Comparison of ENCODE assay signal across 11 mouse cellular contexts in the genomic region with DNA sequence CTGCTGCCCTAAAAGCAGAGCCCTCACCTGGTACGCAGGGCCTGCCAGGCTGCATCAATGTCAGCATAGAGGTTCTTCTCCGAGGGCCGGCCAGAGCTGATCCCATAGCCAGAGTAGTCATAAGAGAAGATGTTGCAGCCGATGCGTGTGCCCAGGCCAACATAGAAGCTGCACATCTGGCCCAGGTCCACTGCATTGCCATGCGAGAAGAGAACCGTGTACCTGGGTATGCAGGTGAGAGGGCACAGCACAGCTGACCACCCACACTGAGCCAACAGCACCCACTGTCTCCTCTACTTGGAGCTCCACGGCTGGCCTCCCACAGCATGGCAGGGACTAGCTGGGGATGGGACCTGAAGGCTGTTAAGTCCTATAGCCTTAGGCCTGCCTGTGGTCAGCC. TPM values are rescaled to one million over a fixed set of nuclear protein-coding genes. Genes with fewer than 3 reads are reported as not detected.
DNase-seq lines count a peak whose midpoint lies in the region; ATAC-seq and TF ChIP-seq lines count a peak whose summit lies in the region.
"Had no signal": no experiment of that assay in that cellular context is flagged by ENCODE, and none has a peak within 500 bp of the region (broad histone marks: within the 10 kb centered on the region; RNA-seq: fewer than 3 reads in every experiment).

No protein-coding gene starts in this region.

- H3K27ac ChIP-seq in heart, embryonic 12.5 days (ENCODE audit: poor library complexity, severe bottlenecking): no peak overlapping the region
- H3K27ac ChIP-seq in liver, embryonic 12.5 days: 0 out of 2 replicates have a peak overlapping the region, but pooled peaks have one; percentile 67
- no peak overlapping the region for H3K27ac ChIP-seq in liver, postnatal 0 days (ENCODE audit: low read depth)
- H3K27ac ChIP-seq in embryonic facial prominence, embryonic 15.5 days (replicated peaks): no peak overlapping the region
- H3K27ac ChIP-seq in limb, embryonic 15.5 days: no peak overlapping the region; the same call in 1 of the 2 replicates
- H3K27ac ChIP-seq: macrophage had no signal

- TF ChIP-seq CTCF in liver, postnatal 0 days (IDR thresholded peaks at IDR 0.05; ENCODE audit: low read depth): no peak

- peak overlapping the region; percentile 27 for H3K4me2 ChIP-seq in heart, embryonic 12.5 days
- H3K4me2 ChIP-seq in liver, embryonic 12.5 days: no peak overlapping the region
- H3K4me2 ChIP-seq in liver, postnatal 0 days (ENCODE audit: low read depth, low read length): no peak overlapping the region
- 0 out of 2 replicates have a peak overlapping the region, but pooled peaks have one; percentile 3 for H3K4me2 ChIP-seq in embryonic facial prominence, embryonic 15.5 days (replicated peaks)
- no peak overlapping the region for H3K4me2 ChIP-seq in limb, embryonic 15.5 days

- WGBS in heart, embryonic 12.5 days: 93% methylated on average over 8 of the region's 8 CpGs
- WGBS in liver, embryonic 12.5 days (ENCODE audit: insufficient replicate concordance): 86% methylated on average over 8 of the region's 8 CpGs
- WGBS in liver, postnatal 0 days (ENCODE audit: insufficient replicate concordance): 88% methylated on average over 8 of the region's 8 CpGs
- WGBS in embryonic facial prominence, embryonic 15.5 days: 92% methylated on average over 8 of the region's 8 CpGs
- WGBS in limb, embryonic 15.5 days: 92% methylated on average over 8 of the region's 8 CpGs

- H3K36me3 ChIP-seq in heart, embryonic 12.5 days: peaks cover 53% of the 10 kb centered on the region
- peaks cover 60% of the 10 kb centered on the region for H3K36me3 ChIP-seq in liver, embryonic 12.5 days
- H3K36me3 ChIP-seq in liver, postnatal 0 days (replicated peaks; ENCODE audit: insufficient read depth, low read length): peaks cover 8% of the 10 kb centered on the region
- H3K36me3 ChIP-seq in embryonic facial prominence, embryonic 15.5 days: peaks cover 33% of the 10 kb centered on the region
- peaks cover 45% of the 10 kb centered on the region for H3K36me3 ChIP-seq in limb, embryonic 15.5 days

- H3K4me1 ChIP-seq in heart, embryonic 12.5 days (replicated peaks): peaks cover 52% of the 10 kb centered on the region
- H3K4me1 ChIP-seq in liver, embryonic 12.5 days: peaks cover 61% of the 10 kb centered on the region
- peaks cover 40% of the 10 kb centered on the region for H3K4me1 ChIP-seq in liver, postnatal 0 days (ENCODE audit: insufficient read depth)
- H3K4me1 ChIP-seq in embryonic facial prominence, embryonic 15.5 days: peaks cover 43% of the 10 kb centered on the region
- H3K4me1 ChIP-seq in limb, embryonic 15.5 days: peaks cover 49% of the 10 kb centered on the region

- H3K9me3 ChIP-seq in heart, embryonic 12.5 days (replicated peaks): no peaks in the 10 kb centered on the region
- no peaks in the 10 kb centered on the region for H3K9me3 ChIP-seq in liver, embryonic 12.5 days (replicated peaks)
- no peaks in the 10 kb centered on the region for H3K9me3 ChIP-seq in liver, postnatal 0 days (ENCODE audit: low read length)
- no peaks in the 10 kb centered on the region for H3K9me3 ChIP-seq in embryonic facial prominence, embryonic 15.5 days (replicated peaks)
- no peaks in the 10 kb centered on the region for H3K9me3 ChIP-seq in limb, embryonic 15.5 days

- H3K27me3 ChIP-seq in heart, embryonic 12.5 days (replicated peaks): no peaks in the 10 kb centered on the region
- H3K27me3 ChIP-seq in liver, embryonic 12.5 days (replicated peaks): no peaks in the 10 kb centered on the region
- no peaks in the 10 kb centered on the region for H3K27me3 ChIP-seq in liver, postnatal 0 days (ENCODE audit: insufficient read depth, low read length)
- no peaks in the 10 kb centered on the region for H3K27me3 ChIP-seq in embryonic facial prominence, embryonic 15.5 days
- H3K27me3 ChIP-seq in limb, embryonic 15.5 days: no peaks in the 10 kb centered on the region

- no peak for DNase-seq in heart, postnatal 4 days
- no peak for DNase-seq in liver, postnatal 0 days
- DNase-seq in cerebellum, adult 8-10 months: no peak
- no peak for DNase-seq in adrenal gland, postnatal 36 days
- DNase-seq: layer of hippocampus, postnatal 36 days had no signal

- TF ChIP-seq EP300 in liver, postnatal 0 days (IDR thresholded peaks at IDR 0.05; ENCODE audit: low read depth): no peak

- peak overlapping the region; percentile 25 for H3K9ac ChIP-seq in heart, embryonic 12.5 days
- H3K9ac ChIP-seq in liver, embryonic 12.5 days: no peak overlapping the region
- H3K9ac ChIP-seq in liver, postnatal 0 days (replicated peaks): no peak overlapping the region
- no peak overlapping the region for H3K9ac ChIP-seq in embryonic facial prominence, embryonic 15.5 days
- 0 out of 2 replicates have a peak overlapping the region, but pooled peaks have one; percentile 2 for H3K9ac ChIP-seq in limb, embryonic 15.5 days

- no peak overlapping the region for H3K4me3 ChIP-seq in heart, embryonic 12.5 days
- H3K4me3 ChIP-seq in liver, embryonic 12.5 days: no peak overlapping the region
- H3K4me3 ChIP-seq in liver, postnatal 0 days (ENCODE audit: low read depth, low read length): no peak overlapping the region
- no peak overlapping the region; the same call in 1 of the 2 replicates for H3K4me3 ChIP-seq in embryonic facial prominence, embryonic 15.5 days (replicated peaks)
- H3K4me3 ChIP-seq in limb, embryonic 15.5 days: peak overlapping the region; percentile 1; the same call in 1 of the 2 replicates

- no peak for ATAC-seq in heart, embryonic 12.5 days (ENCODE audit: insufficient number of reproducible peaks, low FRiP score)
- no peak for ATAC-seq in liver, embryonic 12.5 days
- no peak for ATAC-seq in liver, postnatal 0 days
- no peak for ATAC-seq in embryonic facial prominence, embryonic 15.5 days (ENCODE audit: insufficient number of reproducible peaks, low FRiP score, low TSS enrichment, low read depth)
- ATAC-seq in limb, embryonic 15.5 days (ENCODE audit: insufficient number of reproducible peaks, low FRiP score, low TSS enrichment, low read depth): no peak
- ATAC-seq: CD4-positive, CD25-positive, alpha-beta regulatory T cell, adult 4 months had no signal

RNA-seq across cellular contexts. Expression of gene Abhd17a, which starts 4.6 kb away (rescaled TPM):
- polyA plus RNA-seq in heart, embryonic 12.5 days (2016; fragmentation: Nextera tagmentation; extraction: Ambion mirVana): 99.4 and 105 TPM in 2 replicates
- 10 to 100 TPM; 93.6 to 95.0 TPM for total RNA-seq in heart, postnatal 4 days (2021)
- polyA plus RNA-seq in liver, embryonic 12.5 days (2016; fragmentation: Nextera tagmentation; extraction: Ambion mirVana): 86.4 and 88.9 TPM in 2 replicates
- polyA plus RNA-seq in liver, postnatal 0 days (2015; fragmentation: Nextera tagmentation; extraction: Ambion mirVana): 50.2 and 59.3 TPM in 2 replicates
- polyA plus RNA-seq in embryonic facial prominence, embryonic 15.5 days (2015; fragmentation: Nextera tagmentation; extraction: Ambion mirVana): 112 and 115 TPM in 2 replicates
- 97.0 and 104 TPM in 2 replicates for polyA plus RNA-seq in limb, embryonic 15.5 days (2015; fragmentation: Nextera tagmentation; extraction: Ambion mirVana)
- total RNA-seq in adrenal gland, postnatal 36 days (2021): 100 to 1,000 TPM; 103 to 107 TPM

RNA-seq across cellular contexts. Expression of gene Klf16, which starts 8.5 kb away (rescaled TPM):
- 7.9 and 8.5 TPM in 2 replicates for polyA plus RNA-seq in heart, embryonic 12.5 days (2016; fragmentation: Nextera tagmentation; extraction: Ambion mirVana)
- total RNA-seq in heart, postnatal 4 days (2021): 10 to 100 TPM in 1 of 2 experiments, 1 to 10 TPM in 1; 9.6 to 10.4 TPM
- polyA plus RNA-seq in liver, embryonic 12.5 days (2016; fragmentation: Nextera tagmentation; extraction: Ambion mirVana): 24.0 and 24.7 TPM in 2 replicates
- polyA plus RNA-seq in liver, postnatal 0 days (2015; fragmentation: Nextera tagmentation; extraction: Ambion mirVana): 6.1 and 6.5 TPM in 2 replicates
- polyA plus RNA-seq in embryonic facial prominence, embryonic 15.5 days (2015; fragmentation: Nextera tagmentation; extraction: Ambion mirVana): 9.4 and 11.3 TPM in 2 replicates
- polyA plus RNA-seq in limb, embryonic 15.5 days (2015; fragmentation: Nextera tagmentation; extraction: Ambion mirVana): 7.9 and 9.9 TPM in 2 replicates
- 10 to 100 TPM; 13.6 to 14.1 TPM for total RNA-seq in adrenal gland, postnatal 36 days (2021)

RNA-seq across cellular contexts. Expression of gene Scamp4, which starts 17.1 kb away (rescaled TPM):
- 67.4 and 70.0 TPM in 2 replicates for polyA plus RNA-seq in heart, embryonic 12.5 days (2016; fragmentation: Nextera tagmentation; extraction: Ambion mirVana)
- total RNA-seq in heart, postnatal 4 days (2021): 10 to 100 TPM; 27.0 to 30.4 TPM
- polyA plus RNA-seq in liver, embryonic 12.5 days (2016; fragmentation: Nextera tagmentation; extraction: Ambion mirVana): 63.3 and 65.2 TPM in 2 replicates
- polyA plus RNA-seq in liver, postnatal 0 days (2015; fragmentation: Nextera tagmentation; extraction: Ambion mirVana): 27.5 and 29.2 TPM in 2 replicates
- 99.1 and 108 TPM in 2 replicates for polyA plus RNA-seq in embryonic facial prominence, embryonic 15.5 days (2015; fragmentation: Nextera tagmentation; extraction: Ambion mirVana)
- polyA plus RNA-seq in limb, embryonic 15.5 days (2015; fragmentation: Nextera tagmentation; extraction: Ambion mirVana): 100 and 102 TPM in 2 replicates
- 10 to 100 TPM; 64.3 to 64.6 TPM for total RNA-seq in adrenal gland, postnatal 36 days (2021)

RNA-seq across cellular contexts. Expression of gene Adat3, which starts 17.1 kb away (rescaled TPM):
- 3.5 and 4.1 TPM in 2 replicates for polyA plus RNA-seq in heart, embryonic 12.5 days (2016; fragmentation: Nextera tagmentation; extraction: Ambion mirVana)
- 1 to 10 TPM; 2.6 to 2.9 TPM for total RNA-seq in heart, postnatal 4 days (2021)
- 7.0 and 7.4 TPM in 2 replicates for polyA plus RNA-seq in liver, embryonic 12.5 days (2016; fragmentation: Nextera tagmentation; extraction: Ambion mirVana)
- polyA plus RNA-seq in liver, postnatal 0 days (2015; fragmentation: Nextera tagmentation; extraction: Ambion mirVana): 2.1 and 2.6 TPM in 2 replicates
- 7.0 and 7.5 TPM in 2 replicates for polyA plus RNA-seq in embryonic facial prominence, embryonic 15.5 days (2015; fragmentation: Nextera tagmentation; extraction: Ambion mirVana)
- 6.4 and 8.0 TPM in 2 replicates for polyA plus RNA-seq in limb, embryonic 15.5 days (2015; fragmentation: Nextera tagmentation; extraction: Ambion mirVana)
- total RNA-seq in adrenal gland, postnatal 36 days (2021): 1 to 10 TPM; 2.7 to 6.1 TPM

RNA-seq across cellular contexts. Expression of gene Gm49322, which starts 20.2 kb away (rescaled TPM):
- polyA plus RNA-seq in heart, embryonic 12.5 days (2016; fragmentation: Nextera tagmentation; extraction: Ambion mirVana): 2.4 and 2.6 TPM in 2 replicates
- total RNA-seq in heart, postnatal 4 days (2021): 1 to 10 TPM in 1 of 2 experiments, under 1 TPM in 1; 0.79 to 1.2 TPM
- 2.6 and 3.0 TPM in 2 replicates for polyA plus RNA-seq in liver, embryonic 12.5 days (2016; fragmentation: Nextera tagmentation; extraction: Ambion mirVana)
- polyA plus RNA-seq in liver, postnatal 0 days (2015; fragmentation: Nextera tagmentation; extraction: Ambion mirVana): 0.20 and 0.52 TPM in 2 replicates
- polyA plus RNA-seq in embryonic facial prominence, embryonic 15.5 days (2015; fragmentation: Nextera tagmentation; extraction: Ambion mirVana): 4.8 TPM in 2 replicates
- polyA plus RNA-seq in limb, embryonic 15.5 days (2015; fragmentation: Nextera tagmentation; extraction: Ambion mirVana): 4.9 and 5.8 TPM in 2 replicates
- 1 to 10 TPM; 1.6 to 2.6 TPM for total RNA-seq in adrenal gland, postnatal 36 days (2021)
- polyA plus RNA-seq: macrophage had no signal

Comparison
In these comparisons a context has a peak if more than half of its experiments do, and no peak if none do; other contexts are left out.
1. H3K4me2 ChIP-seq: peak in heart, embryonic 12.5 days (single experiment) and embryonic facial prominence, embryonic 15.5 days (single experiment); none in liver, embryonic 12.5 days (single experiment), liver, postnatal 0 days (single experiment) and limb, embryonic 15.5 days (single experiment).
2. H3K9ac ChIP-seq: peak in heart, embryonic 12.5 days (single experiment) and limb, embryonic 15.5 days (single experiment); none in liver, embryonic 12.5 days (single experiment), liver, postnatal 0 days (single experiment) and embryonic facial prominence, embryonic 15.5 days (single experiment).